In the genomic region with DNA sequence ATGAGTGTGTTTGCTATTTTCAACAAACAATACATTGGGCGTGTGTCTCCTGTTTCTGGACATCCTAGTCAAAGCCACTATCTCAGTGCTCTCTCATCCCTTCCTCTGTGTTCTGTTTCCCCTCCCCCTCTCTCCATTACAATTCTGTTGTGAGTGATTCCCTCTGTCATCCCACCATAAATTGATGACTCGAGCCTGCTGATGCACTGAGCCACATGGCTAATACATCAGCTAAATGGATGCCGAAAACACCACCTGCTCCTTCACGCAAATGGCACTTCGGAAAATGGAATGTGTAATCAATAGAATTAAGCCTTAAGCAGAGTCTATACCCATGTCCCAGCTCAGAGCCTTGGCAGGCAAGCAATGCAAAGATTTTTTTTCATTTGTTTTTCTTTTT, we compare ENCODE assay signal across 22 mouse cellular contexts.
A peak's percentile ranks its signal among the peaks of the same experiment; 100 is the strongest.
DNase-seq lines count a peak whose midpoint lies in the region; ATAC-seq lines count a peak whose summit lies in the region.
"Had no signal": no experiment of that assay in that cellular context is flagged by ENCODE, and none has a peak within 500 bp of the region (broad histone marks: within the 10 kb centered on the region; RNA-seq: fewer than 3 reads in every experiment).

No protein-coding gene starts in this region.

- H3K4me3 ChIP-seq in embryonic facial prominence, embryonic 11.5 days (ENCODE audit: low read depth, low read length), result no peak overlapping the region
- H3K4me3 ChIP-seq in embryonic facial prominence, embryonic 10.5 days, result no peak overlapping the region
- H3K4me3 ChIP-seq in midbrain, embryonic 11.5 days (ENCODE audit: low read depth, low read length), result no peak overlapping the region
- no peak overlapping the region for H3K4me3 ChIP-seq in midbrain, embryonic 15.5 days
- no peak overlapping the region for H3K4me3 ChIP-seq in hindbrain, embryonic 15.5 days
- no peak overlapping the region for H3K4me3 ChIP-seq in neural tube, embryonic 13.5 days
- H3K4me3 ChIP-seq: embryonic facial prominence, embryonic 15.5 days; heart, embryonic 13.5 days; limb, embryonic 15.5 days; megakaryocyte, embryonic 14.5 days; stomach, embryonic 15.5 days had no signal

- no peaks in the 10 kb centered on the region for H3K27me3 ChIP-seq in embryonic facial prominence, embryonic 11.5 days (ENCODE audit: control insufficient read depth, insufficient read depth, low read length)
- H3K27me3 ChIP-seq in embryonic facial prominence, embryonic 10.5 days (replicated peaks; ENCODE audit: low read depth, poor library complexity, severe bottlenecking), result no peaks in the 10 kb centered on the region
- H3K27me3 ChIP-seq in midbrain, embryonic 11.5 days (ENCODE audit: control insufficient read depth, insufficient read depth, low read length), result no peaks in the 10 kb centered on the region
- H3K27me3 ChIP-seq in midbrain, embryonic 15.5 days (replicated peaks), result no peaks in the 10 kb centered on the region
- H3K27me3 ChIP-seq in hindbrain, embryonic 15.5 days, result no peaks in the 10 kb centered on the region
- H3K27me3 ChIP-seq in neural tube, embryonic 13.5 days, result no peaks in the 10 kb centered on the region
- H3K27me3 ChIP-seq: embryonic facial prominence, embryonic 15.5 days; heart, embryonic 13.5 days; limb, embryonic 15.5 days; megakaryocyte, embryonic 14.5 days; stomach, embryonic 15.5 days had no signal

- no peak for DNase-seq in embryonic facial prominence, embryonic 11.5 days (ENCODE audit: low spot score)
- no peak for DNase-seq in embryonic facial prominence, embryonic 10.5 days (ENCODE audit: low spot score)
- DNase-seq in midbrain, embryonic 11.5 days (ENCODE audit: low spot score, missing footprints), result no peak
- no peak for DNase-seq in kidney, postnatal 36 days
- DNase-seq in cerebellum, postnatal 36 days, result no peak
- DNase-seq: adrenal gland, adult 8-10 months; cerebellum, adult 11 months; cerebellum, postnatal 25 days; heart, adult 11 months; heart, postnatal 36 days; kidney, postnatal 10 days; lung, postnatal 14 days; thymus, adult 2 months had no signal

- no peak overlapping the region for H3K27ac ChIP-seq in embryonic facial prominence, embryonic 11.5 days (replicated peaks; ENCODE audit: low read depth, low read length)
- H3K27ac ChIP-seq in embryonic facial prominence, embryonic 10.5 days (replicated peaks), result no peak overlapping the region
- H3K27ac ChIP-seq in midbrain, embryonic 11.5 days (ENCODE audit: low read depth, low read length), result no peak overlapping the region
- H3K27ac ChIP-seq in midbrain, embryonic 15.5 days, result no peak overlapping the region
- no peak overlapping the region for H3K27ac ChIP-seq in hindbrain, embryonic 15.5 days (replicated peaks)
- peak overlapping the region; percentile 64; the same call in 1 of the 2 replicates for H3K27ac ChIP-seq in neural tube, embryonic 13.5 days (replicated peaks)
- H3K27ac ChIP-seq: embryonic facial prominence, embryonic 15.5 days; heart, embryonic 13.5 days; limb, embryonic 15.5 days; stomach, embryonic 15.5 days had no signal

- no peaks in the 10 kb centered on the region for H3K36me3 ChIP-seq in embryonic facial prominence, embryonic 11.5 days (replicated peaks; ENCODE audit: control insufficient read depth, insufficient read depth, low read depth, low read length)
- H3K36me3 ChIP-seq in embryonic facial prominence, embryonic 10.5 days (replicated peaks), result no peaks in the 10 kb centered on the region
- no peaks in the 10 kb centered on the region for H3K36me3 ChIP-seq in midbrain, embryonic 11.5 days (ENCODE audit: control insufficient read depth, insufficient read depth, low read length)
- H3K36me3 ChIP-seq in midbrain, embryonic 15.5 days (replicated peaks), result no peaks in the 10 kb centered on the region
- H3K36me3 ChIP-seq in hindbrain, embryonic 15.5 days, result no peaks in the 10 kb centered on the region
- no peaks in the 10 kb centered on the region for H3K36me3 ChIP-seq in neural tube, embryonic 13.5 days
- H3K36me3 ChIP-seq: embryonic facial prominence, embryonic 15.5 days; heart, embryonic 13.5 days; limb, embryonic 15.5 days; stomach, embryonic 15.5 days had no signal

- H3K4me1 ChIP-seq in embryonic facial prominence, embryonic 11.5 days (ENCODE audit: control insufficient read depth, insufficient read depth, low read length), result no peaks in the 10 kb centered on the region
- H3K4me1 ChIP-seq in embryonic facial prominence, embryonic 10.5 days, result no peaks in the 10 kb centered on the region
- H3K4me1 ChIP-seq in midbrain, embryonic 11.5 days (ENCODE audit: control insufficient read depth, insufficient read depth, low read length), result no peaks in the 10 kb centered on the region
- H3K4me1 ChIP-seq in midbrain, embryonic 15.5 days, result peaks cover 4% of the 10 kb centered on the region; the same call in 1 of the 2 replicates
- H3K4me1 ChIP-seq in hindbrain, embryonic 15.5 days (replicated peaks), result 0 out of 2 replicates have a peak, but pooled peaks cover 3% of the 10 kb centered on the region
- peaks cover 16% of the 10 kb centered on the region for H3K4me1 ChIP-seq in neural tube, embryonic 13.5 days (replicated peaks)
- H3K4me1 ChIP-seq: embryonic facial prominence, embryonic 15.5 days; heart, embryonic 13.5 days; limb, embryonic 15.5 days; stomach, embryonic 15.5 days had no signal

- no peaks in the 10 kb centered on the region for H3K9me3 ChIP-seq in embryonic facial prominence, embryonic 11.5 days (replicated peaks; ENCODE audit: control insufficient read depth, low read length)
- H3K9me3 ChIP-seq in embryonic facial prominence, embryonic 10.5 days, result no peaks in the 10 kb centered on the region
- H3K9me3 ChIP-seq in midbrain, embryonic 11.5 days (ENCODE audit: control insufficient read depth, low read length), result no peaks in the 10 kb centered on the region
- no peaks in the 10 kb centered on the region for H3K9me3 ChIP-seq in midbrain, embryonic 15.5 days
- no peaks in the 10 kb centered on the region for H3K9me3 ChIP-seq in hindbrain, embryonic 15.5 days
- no peaks in the 10 kb centered on the region for H3K9me3 ChIP-seq in neural tube, embryonic 13.5 days
- H3K9me3 ChIP-seq: embryonic facial prominence, embryonic 15.5 days; heart, embryonic 13.5 days; limb, embryonic 15.5 days; megakaryocyte, embryonic 14.5 days; stomach, embryonic 15.5 days had no signal

- ATAC-seq in embryonic facial prominence, embryonic 11.5 days (replicated peaks; ENCODE audit: insufficient number of reproducible peaks, low FRiP score, low TSS enrichment, low read depth), result peak; percentile 62; the same call in 1 of the 2 replicates
- peak; percentile 74 for ATAC-seq in midbrain, embryonic 11.5 days (ENCODE audit: low FRiP score)
- no peak for ATAC-seq in midbrain, embryonic 15.5 days (replicated peaks)
- peak; percentile 75 for ATAC-seq in hindbrain, embryonic 15.5 days (ENCODE audit: low FRiP score, low read depth)
- ATAC-seq in neural tube, embryonic 13.5 days (ENCODE audit: low read depth), result peak; percentile 84
- ATAC-seq: intestine, postnatal 0 days had no signal

- H3K9ac ChIP-seq in embryonic facial prominence, embryonic 11.5 days (replicated peaks; ENCODE audit: low read length), result no peak overlapping the region
- no peak overlapping the region for H3K9ac ChIP-seq in midbrain, embryonic 11.5 days (ENCODE audit: low read length)
- H3K9ac ChIP-seq in midbrain, embryonic 15.5 days, result no peak overlapping the region
- no peak overlapping the region for H3K9ac ChIP-seq in hindbrain, embryonic 15.5 days
- H3K9ac ChIP-seq in neural tube, embryonic 13.5 days, result no peak overlapping the region
- H3K9ac ChIP-seq: embryonic facial prominence, embryonic 15.5 days; heart, embryonic 13.5 days; limb, embryonic 15.5 days; stomach, embryonic 15.5 days had no signal

- no peak overlapping the region for H3K4me2 ChIP-seq in embryonic facial prominence, embryonic 11.5 days (ENCODE audit: low read depth, low read length)
- H3K4me2 ChIP-seq in midbrain, embryonic 11.5 days, result no peak overlapping the region
- no peak overlapping the region for H3K4me2 ChIP-seq in midbrain, embryonic 15.5 days
- no peak overlapping the region for H3K4me2 ChIP-seq in hindbrain, embryonic 15.5 days
- H3K4me2 ChIP-seq in neural tube, embryonic 13.5 days, result no peak overlapping the region
- H3K4me2 ChIP-seq: embryonic facial prominence, embryonic 15.5 days; heart, embryonic 13.5 days; limb, embryonic 15.5 days; stomach, embryonic 15.5 days had no signal

- WGBS in embryonic facial prominence, embryonic 11.5 days, result 85% methylated on average over 5 of the region's 5 CpGs
- 87% methylated on average over 5 of the region's 5 CpGs for WGBS in embryonic facial prominence, embryonic 10.5 days
- WGBS in midbrain, embryonic 11.5 days, result 86% methylated on average over 5 of the region's 5 CpGs
- WGBS in midbrain, embryonic 15.5 days, result 70% methylated on average over 5 of the region's 5 CpGs
- WGBS in hindbrain, embryonic 15.5 days, result 48% methylated on average over 5 of the region's 5 CpGs
- 35% methylated on average over 5 of the region's 5 CpGs for WGBS in neural tube, embryonic 13.5 days
